Mouse (Mus musculus): ENCODE data around the gene Tmem136.

- TF ChIP-seq CTCF (IDR thresholded peaks at IDR 0.05; ENCODE audit: insufficient read depth, low read depth, low read length) (no peak), POLR2A (IDR thresholded peaks at IDR 0.05; ENCODE audit: insufficient read depth, low read depth, low read length) (no peak)
These were observed 9.8 kb downstream of the Tmem136 start for GRCm38 (mm10) chr9:43106426-43107186.
